Mouse (Mus musculus): ENCODE measurements around the gene Trmt5. TPM values are rescaled to one million over a fixed set of nuclear protein-coding genes. Genes with fewer than 3 reads are reported as not detected.

The Trmt5 gene
- polyA plus RNA-seq, 1 experiment from 2014 or later: 14.9 TPM

DNA sequence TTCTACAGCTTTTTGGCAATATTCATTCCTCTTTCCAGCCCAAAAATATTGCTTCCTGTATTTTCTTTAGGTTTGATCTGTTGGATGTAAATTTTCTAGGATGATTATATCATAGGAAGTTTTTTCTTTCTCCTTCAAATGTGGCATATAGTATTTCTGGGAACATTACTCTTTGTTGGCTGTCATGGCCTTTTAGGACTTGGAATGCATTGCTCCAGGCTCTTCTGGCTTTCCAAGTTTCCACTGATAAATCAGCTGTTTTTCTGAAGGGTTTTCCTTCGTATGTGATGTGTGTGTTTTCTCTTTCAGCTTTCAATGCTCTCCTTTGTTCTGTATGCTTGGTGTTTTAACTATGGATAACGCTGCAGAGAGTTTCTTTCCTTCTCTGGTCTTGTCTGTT, 31.5 kb downstream of the Trmt5 start:
- no peaks in the 10 kb centered on the region for H3K27me3 ChIP-seq (replicated peaks; ENCODE audit: control insufficient read depth, insufficient read depth, low read length)
- no peaks in the 10 kb centered on the region for H3K36me3 ChIP-seq (ENCODE audit: control insufficient read depth, insufficient read depth)
- H3K27ac ChIP-seq (ENCODE audit: low read length): no peak overlapping the region
- H3K4me2 ChIP-seq (ENCODE audit: low read length): no peak overlapping the region
- WGBS: 62% methylated on average over 2 of the region's 2 CpGs
- no peaks in the 10 kb centered on the region; the same call in 1 of the 2 replicates for H3K9me3 ChIP-seq (ENCODE audit: control insufficient read depth, low read length)
- no peak overlapping the region for H3K9ac ChIP-seq (replicated peaks; ENCODE audit: low read depth, low read length)
- H3K4me3 ChIP-seq (replicated peaks; ENCODE audit: low read length): no peak overlapping the region
- ATAC-seq: no peak
- H3K4me1 ChIP-seq (replicated peaks; ENCODE audit: control insufficient read depth, insufficient read depth, low read length): no peaks in the 10 kb centered on the region

DNA sequence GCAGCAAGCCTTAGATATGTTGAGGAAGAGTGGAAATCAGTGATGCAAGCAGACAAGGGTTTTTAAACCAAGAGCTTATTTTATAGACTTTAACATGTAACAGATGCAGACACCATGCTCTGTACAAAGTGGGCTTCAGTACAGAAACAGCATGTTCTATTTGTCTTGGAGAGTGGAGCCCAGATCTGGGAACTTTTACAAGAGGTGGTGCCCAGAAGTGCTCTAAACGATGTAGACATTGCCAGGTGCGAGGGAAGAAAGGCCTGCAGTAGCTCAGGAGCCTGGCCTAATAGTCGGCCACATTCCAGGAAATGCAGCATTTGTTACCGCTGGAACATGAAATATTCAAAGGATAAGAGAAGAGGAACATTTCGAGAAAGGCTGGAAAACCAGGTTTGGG, 40.8 kb downstream of the Trmt5 start:
- H3K27ac ChIP-seq (ENCODE audit: low read length): no peak overlapping the region
- H3K9ac ChIP-seq (replicated peaks; ENCODE audit: low read depth, low read length): no peak overlapping the region
- ATAC-seq: no peak
- no peaks in the 10 kb centered on the region for H3K9me3 ChIP-seq (ENCODE audit: control insufficient read depth, low read length)
- H3K4me3 ChIP-seq (replicated peaks; ENCODE audit: low read length): no peak overlapping the region
- H3K4me1 ChIP-seq (replicated peaks; ENCODE audit: control insufficient read depth, insufficient read depth, low read length): peaks cover 3% of the 10 kb centered on the region; the same call in 1 of the 2 replicates
- WGBS: 79% methylated on average over 5 of the region's 5 CpGs
- no peaks in the 10 kb centered on the region for H3K36me3 ChIP-seq (ENCODE audit: control insufficient read depth, insufficient read depth)
- H3K27me3 ChIP-seq (replicated peaks; ENCODE audit: control insufficient read depth, insufficient read depth, low read length): no peaks in the 10 kb centered on the region
- H3K4me2 ChIP-seq (ENCODE audit: low read length): no peak overlapping the region

DNA sequence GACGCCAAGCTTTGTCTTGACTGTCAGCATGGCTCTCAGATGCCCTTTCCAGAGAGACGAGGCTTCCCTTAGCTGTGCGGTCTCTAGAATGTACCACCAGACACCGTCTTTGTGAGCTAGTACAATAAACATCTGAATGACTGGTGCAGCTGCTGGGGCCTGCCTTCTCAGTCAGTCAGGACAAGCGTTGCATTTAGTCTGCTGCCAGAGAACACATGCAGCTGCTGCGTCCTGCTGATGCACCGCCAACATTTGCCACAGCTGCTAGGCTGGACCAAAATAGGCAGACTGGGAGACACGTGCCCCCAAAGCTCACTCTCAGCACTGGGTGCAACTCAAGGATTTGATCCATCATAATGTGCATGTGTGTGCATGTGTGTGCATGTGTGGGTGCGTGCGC, 44.5 kb downstream of the Trmt5 start:
- Histone ChIP-seq H3K27ac (ENCODE audit: low read length) (peak overlapping the region; percentile 63), H3K36me3 (ENCODE audit: control insufficient read depth, insufficient read depth) (no peaks in the 10 kb centered on the region), H3K4me1 (replicated peaks; ENCODE audit: control insufficient read depth, insufficient read depth, low read length) (peaks cover 3% of the 10 kb centered on the region; the same call in 1 of the 2 replicates), H3K9ac (replicated peaks; ENCODE audit: low read depth, low read length) (no peak overlapping the region), H3K9me3 (ENCODE audit: control insufficient read depth, low read length) (no peaks in the 10 kb centered on the region), H3K4me3 (replicated peaks; ENCODE audit: low read length) (no peak overlapping the region), H3K4me2 (ENCODE audit: low read length) (no peak overlapping the region), H3K27me3 (replicated peaks; ENCODE audit: control insufficient read depth, insufficient read depth, low read length) (no peaks in the 10 kb centered on the region)
- WGBS: 53% methylated on average over 10 of the region's 10 CpGs
- peak; percentile 96 for ATAC-seq

DNA sequence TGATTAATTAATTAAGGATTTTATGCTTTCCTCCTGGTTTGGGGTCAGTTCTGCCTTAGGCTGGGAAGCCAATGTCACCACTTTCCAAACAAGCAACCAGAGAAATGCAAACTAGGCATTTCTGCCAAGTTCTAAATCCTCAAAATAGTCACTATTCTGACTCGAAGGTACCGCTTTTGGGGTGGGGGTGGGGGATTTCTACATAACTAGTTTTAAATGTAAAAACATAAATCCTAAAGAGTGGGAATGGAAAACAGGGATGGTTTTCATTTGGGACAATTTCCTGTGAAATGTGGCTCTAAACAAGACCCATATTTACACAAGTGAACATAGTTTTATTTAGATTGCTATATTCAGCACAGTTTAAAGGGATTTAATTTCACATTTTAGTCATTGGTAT, 53.9 kb downstream of the Trmt5 start:
- H3K36me3 ChIP-seq (ENCODE audit: control insufficient read depth, insufficient read depth): no peaks in the 10 kb centered on the region
- 90% methylated on average over 2 of the region's 2 CpGs for WGBS
- H3K4me3 ChIP-seq (replicated peaks; ENCODE audit: low read length): no peak overlapping the region
- no peaks in the 10 kb centered on the region for H3K27me3 ChIP-seq (replicated peaks; ENCODE audit: control insufficient read depth, insufficient read depth, low read length)
- no peak overlapping the region for H3K27ac ChIP-seq (ENCODE audit: low read length)
- no peak for ATAC-seq
- no peak overlapping the region for H3K9ac ChIP-seq (replicated peaks; ENCODE audit: low read depth, low read length)
- H3K4me2 ChIP-seq (ENCODE audit: low read length): no peak overlapping the region
- H3K4me1 ChIP-seq (replicated peaks; ENCODE audit: control insufficient read depth, insufficient read depth, low read length): no peaks in the 10 kb centered on the region; the same call in 1 of the 2 replicates
- H3K9me3 ChIP-seq (ENCODE audit: control insufficient read depth, low read length): no peaks in the 10 kb centered on the region

DNA sequence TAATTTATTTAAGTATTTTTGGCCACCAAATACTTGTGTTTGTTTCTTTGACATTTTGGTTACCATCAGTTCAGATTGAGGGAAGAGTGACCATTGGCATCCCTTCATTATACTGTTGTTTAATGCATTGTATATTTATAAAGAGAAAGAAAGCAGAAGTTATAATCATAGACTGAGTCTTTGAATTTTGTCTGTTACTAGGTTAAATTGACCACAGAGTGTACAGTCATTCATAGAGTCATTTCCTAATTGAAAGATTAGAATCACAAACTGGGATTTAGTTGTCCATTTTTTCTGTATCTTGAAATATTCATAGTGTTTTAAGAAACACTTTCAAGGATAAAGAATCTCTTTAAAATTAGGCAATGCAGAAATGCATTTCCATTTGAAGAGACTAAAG, 55.0 kb downstream of the Trmt5 start:
- no peak overlapping the region for H3K4me2 ChIP-seq (ENCODE audit: low read length)
- no peaks in the 10 kb centered on the region for H3K9me3 ChIP-seq (ENCODE audit: control insufficient read depth, low read length)
- no peak overlapping the region for H3K4me3 ChIP-seq (replicated peaks; ENCODE audit: low read length)
- no peak overlapping the region for H3K9ac ChIP-seq (replicated peaks; ENCODE audit: low read depth, low read length)
- no peak for ATAC-seq
- no peaks in the 10 kb centered on the region; the same call in 1 of the 2 replicates for H3K4me1 ChIP-seq (replicated peaks; ENCODE audit: control insufficient read depth, insufficient read depth, low read length)
- H3K27me3 ChIP-seq (replicated peaks; ENCODE audit: control insufficient read depth, insufficient read depth, low read length): no peaks in the 10 kb centered on the region
- H3K27ac ChIP-seq (ENCODE audit: low read length): no peak overlapping the region
- H3K36me3 ChIP-seq (ENCODE audit: control insufficient read depth, insufficient read depth): no peaks in the 10 kb centered on the region

DNA sequence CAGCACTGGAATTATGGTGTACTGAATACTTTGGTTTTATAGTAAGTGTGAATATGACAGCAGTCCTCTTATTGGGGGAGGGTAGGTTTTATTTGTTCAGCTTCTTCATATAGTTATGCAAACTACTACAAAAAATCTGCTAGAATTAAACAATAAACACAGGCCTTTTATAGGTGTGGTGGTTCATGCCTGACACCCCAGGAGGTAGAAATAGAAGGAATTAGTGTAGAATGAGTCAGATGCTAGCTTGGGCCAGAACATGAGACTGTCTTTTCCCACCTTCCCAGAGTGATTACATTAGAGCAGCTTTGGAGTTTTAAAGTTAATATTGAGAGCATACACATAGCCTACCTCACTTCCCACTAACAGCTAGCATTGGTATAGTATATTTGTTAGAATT, 56.3 kb downstream of the Trmt5 start:
- H3K36me3 ChIP-seq (ENCODE audit: control insufficient read depth, insufficient read depth): no peaks in the 10 kb centered on the region
- no peaks in the 10 kb centered on the region; the same call in 1 of the 2 replicates for H3K4me1 ChIP-seq (replicated peaks; ENCODE audit: control insufficient read depth, insufficient read depth, low read length)
- ATAC-seq: no peak
- H3K9me3 ChIP-seq (ENCODE audit: control insufficient read depth, low read length): no peaks in the 10 kb centered on the region
- no peaks in the 10 kb centered on the region for H3K27me3 ChIP-seq (replicated peaks; ENCODE audit: control insufficient read depth, insufficient read depth, low read length)
- H3K27ac ChIP-seq (ENCODE audit: low read length): no peak overlapping the region
- H3K4me3 ChIP-seq (replicated peaks; ENCODE audit: low read length): no peak overlapping the region
- H3K4me2 ChIP-seq (ENCODE audit: low read length): no peak overlapping the region
- H3K9ac ChIP-seq (replicated peaks; ENCODE audit: low read depth, low read length): no peak overlapping the region

Other genes starting within 250 kb of the Trmt5 start
- gene Six1, start 232.8 kb downstream of the Trmt5 start, polyA plus RNA-seq (2015; fragmentation: Nextera tagmentation; extraction: Ambion mirVana): 0.46 and 0.97 TPM in 2 replicates
- gene Six4, start 173.3 kb downstream of the Trmt5 start, polyA plus RNA-seq (2015; fragmentation: Nextera tagmentation; extraction: Ambion mirVana): 0.38 and 0.55 TPM in 2 replicates
- 14.5 and 17.3 TPM in 2 replicates for gene Mnat1, start 163.0 kb downstream of the Trmt5 start, polyA plus RNA-seq (2015; fragmentation: Nextera tagmentation; extraction: Ambion mirVana)
- gene Slc38a6, start 69 bp upstream of the Trmt5 start, polyA plus RNA-seq (2015; fragmentation: Nextera tagmentation; extraction: Ambion mirVana): 7.9 and 9.6 TPM in 2 replicates

All from forebrain, embryonic 16.5 days (tissue).